Mouse (Mus musculus) forelimb bud, embryonic 11.5 days (tissue): ENCODE results near the gene Raf1.

Experiments
- DNase-seq: peaks from one replicate; pipeline ENCODE4 v3.0.0-alpha.2; 2012; ENCODE audit warnings: low read depth, low spot score

The Raf1 gene

DNA sequence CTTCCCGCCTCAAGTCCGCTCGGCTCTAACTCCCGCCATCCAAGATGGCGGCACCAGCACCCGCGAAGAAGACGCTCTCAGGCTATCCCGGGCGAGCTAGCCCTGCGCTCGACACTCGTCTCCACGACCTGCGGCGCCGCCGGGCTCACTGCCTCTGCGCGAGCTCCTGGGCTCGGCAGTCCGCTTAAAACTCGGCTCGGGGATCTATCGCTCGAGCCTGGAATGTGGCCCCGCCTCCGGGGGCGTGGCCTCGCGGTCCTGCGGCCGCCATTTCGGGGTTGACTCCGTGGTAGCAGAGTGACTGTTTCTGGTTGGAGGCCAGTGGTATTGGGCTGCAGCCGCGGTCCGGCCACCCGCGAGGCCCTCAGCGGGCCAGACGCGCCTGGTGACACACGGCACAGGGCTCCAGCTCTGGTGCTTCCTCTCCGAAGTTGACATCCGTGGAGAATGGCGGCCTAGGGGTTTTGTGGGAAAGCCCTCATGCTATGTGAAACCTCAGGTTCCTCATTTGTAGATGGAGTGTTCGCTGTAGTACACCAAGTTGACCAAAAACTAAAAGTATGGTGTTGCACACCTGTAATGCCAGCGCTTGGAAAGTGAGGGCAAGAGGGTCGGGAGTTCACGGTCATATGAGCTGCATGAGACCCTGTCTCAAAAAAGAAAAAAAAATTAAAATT lies at the start of gene Raf1:
TSS of gene Raf1 (minus strand) at position 184 of the 677 bp plus-strand sequence.
- peak; percentile 98 for DNase-seq

DNA sequence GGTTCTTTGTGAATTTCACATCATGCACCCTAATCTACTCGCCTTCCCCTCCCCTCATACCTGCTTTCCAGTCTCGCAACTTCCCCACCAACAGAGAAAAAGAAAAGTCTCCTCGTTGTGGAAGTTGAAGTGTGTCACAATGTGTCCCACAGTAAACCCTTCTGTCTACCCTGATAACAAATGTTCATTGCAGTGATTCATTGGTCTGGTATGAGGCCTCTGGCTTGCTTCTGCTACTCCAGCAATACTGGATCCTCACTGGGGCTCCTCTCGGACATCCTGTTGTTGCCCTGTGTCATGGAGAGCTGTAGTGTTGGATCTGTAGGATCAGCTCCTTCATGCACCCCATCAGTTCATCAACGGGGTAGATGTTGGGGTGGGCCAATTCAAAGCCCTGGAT lies 45.8 kb upstream of the Raf1 start:
- no peak for DNase-seq

DNA sequence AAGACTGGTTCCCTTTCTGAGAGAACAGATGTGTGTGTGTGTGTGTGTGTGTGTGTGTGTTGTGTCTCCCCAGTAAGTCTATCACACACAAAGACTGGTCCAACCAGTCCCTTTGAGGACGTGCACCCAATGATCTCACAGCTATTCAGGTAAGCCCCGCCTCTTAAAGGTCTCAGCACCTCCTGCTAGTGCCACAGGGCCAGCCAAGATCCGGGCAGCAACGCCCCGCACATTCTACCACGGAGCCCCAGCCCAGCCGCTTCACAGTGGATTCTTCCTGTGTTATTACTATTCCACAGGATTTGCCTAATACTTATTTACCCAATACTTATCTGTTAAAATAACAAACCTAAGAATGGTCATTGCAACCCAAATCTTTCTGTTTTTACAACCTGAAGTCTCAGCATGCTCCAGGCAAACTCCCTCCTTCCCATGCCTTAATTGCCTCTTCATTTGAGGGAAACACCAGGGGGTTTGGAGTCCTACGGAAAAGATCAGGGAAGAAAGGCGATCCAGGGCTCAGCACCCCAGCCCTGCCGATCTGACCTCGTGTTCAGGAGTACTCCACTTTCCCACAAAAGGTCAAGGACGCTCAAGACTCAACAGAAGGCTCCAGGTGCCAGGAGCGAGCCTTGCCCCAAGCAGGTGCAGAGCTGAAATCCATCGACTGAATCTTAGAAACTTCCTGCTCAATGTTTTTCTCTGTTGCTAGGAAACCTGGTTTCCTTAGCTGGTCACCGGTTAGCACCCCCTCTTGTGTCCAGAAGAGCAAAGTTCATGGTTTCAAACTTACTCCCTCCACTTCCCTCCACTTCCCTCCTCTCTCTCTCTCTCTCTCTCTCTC lies 41.5 kb upstream of the Raf1 start:
- DNase-seq, result peak; percentile 69

DNA sequence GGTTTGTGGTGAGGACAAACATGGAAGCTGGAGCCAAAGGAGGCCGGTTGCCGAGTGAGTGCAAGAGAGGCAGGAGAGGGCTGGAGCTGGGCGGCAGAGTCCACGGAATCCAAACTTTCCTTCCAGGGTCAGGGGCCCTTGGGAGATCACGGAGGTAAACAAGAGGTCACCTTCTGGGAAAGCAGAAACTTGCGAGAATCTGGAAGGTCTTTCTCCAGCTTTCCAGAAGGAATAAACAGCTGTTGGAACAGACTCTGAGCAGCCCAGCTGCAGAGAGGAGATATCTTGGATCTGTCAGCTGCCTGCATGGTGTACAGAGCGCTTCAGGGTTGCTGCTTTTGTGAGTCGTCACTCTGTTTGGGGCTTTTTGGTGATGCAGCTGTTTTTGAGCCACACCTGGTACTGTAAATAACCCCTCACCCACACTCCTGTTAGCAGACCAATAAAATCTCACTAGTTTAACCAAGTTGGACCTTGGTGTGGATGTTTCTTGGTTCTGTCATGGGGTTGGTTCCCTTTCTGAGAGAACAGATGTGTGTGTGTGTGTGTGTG lies 40.7 kb upstream of the Raf1 start:
- DNase-seq, result peak; percentile 48

DNA sequence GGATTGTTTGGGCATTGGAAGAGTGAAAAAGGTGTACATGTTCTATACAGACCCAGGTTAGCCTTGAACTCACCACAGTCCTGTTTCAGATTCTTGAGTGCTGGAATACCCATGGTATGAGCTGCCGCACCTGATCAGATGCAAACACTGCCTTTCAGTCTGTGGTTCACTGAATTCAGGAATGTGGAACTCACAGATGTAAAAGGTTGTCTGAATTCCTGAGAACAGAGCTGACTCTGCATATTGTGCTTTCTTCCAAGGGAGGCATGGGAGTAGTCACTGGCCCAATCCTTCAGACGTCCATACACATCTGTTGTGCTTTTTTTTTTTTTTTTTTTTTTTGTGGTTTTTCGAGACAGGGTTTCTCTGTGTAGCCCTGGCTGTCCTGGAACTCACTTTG lies 34.8 kb upstream of the Raf1 start:
- no peak for DNase-seq

DNA sequence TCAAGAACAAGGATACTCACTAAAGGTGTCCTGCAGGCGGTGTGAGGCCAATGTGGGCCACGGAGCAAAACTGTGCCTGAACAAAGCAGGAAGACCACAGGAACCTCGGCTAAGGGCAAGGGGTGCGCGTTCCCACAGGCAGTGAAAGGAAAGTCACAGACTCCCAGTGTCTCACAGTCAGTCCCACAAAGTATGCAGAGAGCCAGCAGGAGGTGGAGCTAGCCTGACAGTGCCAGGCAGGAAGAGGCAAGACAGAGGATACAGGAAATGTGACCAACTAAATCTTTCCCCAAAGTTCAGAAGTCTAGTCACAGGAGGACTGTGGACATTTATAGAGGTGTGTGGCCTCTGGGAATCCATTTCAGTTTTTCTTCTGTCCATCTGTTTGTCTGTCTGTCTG lies 26.5 kb upstream of the Raf1 start:
- DNase-seq, result no peak

DNA sequence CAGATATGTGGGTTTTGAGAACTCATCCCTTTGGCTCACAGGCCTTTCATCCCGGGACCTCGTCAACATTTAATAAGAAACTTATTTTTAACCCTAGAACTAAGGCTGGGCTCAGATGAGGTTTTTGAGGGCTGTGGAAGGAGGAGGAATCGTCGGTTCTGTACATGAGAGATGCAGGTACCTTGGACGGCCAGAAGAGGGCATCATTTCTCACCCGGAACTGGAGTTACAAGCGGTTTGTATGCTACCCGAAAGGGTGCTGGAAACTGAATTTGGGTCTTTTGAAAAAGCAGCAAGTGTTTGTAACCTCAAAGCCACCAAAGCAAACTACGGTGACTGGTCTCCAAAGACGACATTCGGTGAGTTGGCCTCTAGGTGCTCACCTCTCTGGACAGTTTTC lies 24.9 kb upstream of the Raf1 start:
- DNase-seq, result no peak

DNA sequence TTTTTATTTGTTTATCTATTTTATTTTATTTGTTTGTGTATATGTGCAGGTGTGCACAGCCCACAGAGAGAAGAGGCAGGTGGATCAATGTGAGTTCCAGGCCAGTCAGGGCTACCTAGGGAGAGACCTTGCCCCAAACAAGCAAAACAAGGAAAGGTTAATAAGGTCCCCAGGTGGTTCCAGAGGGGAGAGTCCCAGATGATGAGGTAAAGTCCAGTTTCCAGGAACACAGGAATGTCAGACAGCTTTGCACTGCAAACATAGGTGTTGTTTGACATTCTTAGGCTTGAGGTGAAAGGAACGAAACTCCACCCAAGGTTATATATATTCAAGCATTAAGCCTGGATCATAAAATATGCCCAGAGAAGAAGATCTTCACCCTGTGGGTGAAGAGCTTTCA lies 24.3 kb upstream of the Raf1 start:
- DNase-seq, result no peak

DNA sequence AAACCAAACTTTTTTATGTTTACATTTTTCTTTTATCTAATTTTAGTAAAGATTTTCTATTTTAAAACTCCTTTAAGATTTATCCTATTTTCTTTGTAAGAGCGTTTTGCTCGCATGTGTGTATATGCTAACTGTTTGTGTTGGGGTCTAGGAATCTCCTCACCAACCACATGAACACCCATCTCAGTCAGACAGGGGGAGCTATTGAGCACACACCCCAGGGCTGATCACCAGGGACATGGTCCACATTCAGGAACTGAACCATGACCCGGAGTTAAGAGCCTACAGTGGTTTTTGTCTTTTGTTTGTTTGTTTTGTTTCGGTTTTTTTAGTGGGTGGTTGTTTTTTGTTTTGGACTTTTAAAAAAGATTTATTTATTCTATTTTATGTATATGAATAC lies 22.3 kb upstream of the Raf1 start:
- no peak for DNase-seq

DNA sequence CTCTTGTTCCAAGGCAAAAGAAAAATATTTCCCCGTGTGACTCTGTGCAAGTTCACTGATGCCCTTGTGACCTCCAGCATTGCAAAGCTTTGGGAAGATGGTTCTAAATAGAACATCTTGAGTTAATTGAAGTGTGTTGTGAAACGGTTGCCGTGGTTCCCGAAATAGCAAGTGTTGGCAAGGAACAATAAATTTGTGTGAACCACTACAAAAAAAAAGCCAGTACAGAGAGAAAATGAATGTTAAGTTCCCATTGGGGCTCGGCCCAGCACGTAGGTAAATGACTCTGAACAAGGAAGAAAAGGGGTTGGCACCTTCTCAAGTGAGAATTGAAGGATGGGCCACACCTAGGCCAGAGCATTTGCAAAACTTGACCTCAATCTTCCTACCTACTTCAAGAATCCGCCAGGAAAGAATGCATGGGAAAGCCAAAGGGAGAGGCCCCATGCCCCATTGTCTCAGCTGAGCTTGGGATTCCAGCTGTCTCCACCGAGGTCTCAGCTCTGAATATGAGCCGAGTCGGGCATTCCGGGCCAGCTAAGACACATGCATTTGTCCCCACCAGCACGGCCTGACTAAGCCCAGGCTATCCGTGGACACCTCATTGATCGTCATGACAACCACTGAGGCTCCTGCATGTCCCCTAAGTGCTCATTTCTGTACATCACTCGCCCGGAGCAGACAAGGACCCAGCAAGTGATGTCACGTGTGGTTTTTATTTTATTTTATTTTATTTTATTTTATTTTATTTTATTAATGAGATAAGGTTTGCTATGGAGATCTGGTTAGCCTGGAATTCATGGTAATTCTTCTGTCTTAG lies 21.5 kb upstream of the Raf1 start:
- no peak for DNase-seq

DNA sequence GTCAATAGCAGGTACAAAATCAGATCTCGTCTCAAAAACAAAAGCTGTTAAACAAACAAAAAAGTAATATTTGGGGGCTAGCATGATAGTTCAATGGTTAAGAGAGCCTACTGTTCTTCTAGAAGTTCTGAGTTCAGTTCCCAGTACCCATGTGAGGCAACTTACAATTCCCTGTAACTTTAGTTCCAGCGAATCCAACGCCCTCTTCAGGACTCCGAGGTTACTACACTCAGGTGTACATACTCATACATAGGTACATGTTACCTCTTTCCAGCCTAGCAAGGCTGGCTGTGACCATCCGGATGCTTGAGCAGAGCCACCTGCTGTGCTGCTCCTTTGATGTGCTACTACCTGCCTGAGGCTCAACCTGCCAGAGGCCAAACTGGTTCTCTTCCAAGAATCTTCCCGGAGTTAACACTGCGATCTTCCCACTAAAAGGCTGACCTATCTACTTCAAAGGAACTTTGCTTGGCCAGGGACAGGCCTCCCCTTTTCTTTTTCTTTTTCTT lies 20.3 kb upstream of the Raf1 start:
- DNase-seq, result no peak

DNA sequence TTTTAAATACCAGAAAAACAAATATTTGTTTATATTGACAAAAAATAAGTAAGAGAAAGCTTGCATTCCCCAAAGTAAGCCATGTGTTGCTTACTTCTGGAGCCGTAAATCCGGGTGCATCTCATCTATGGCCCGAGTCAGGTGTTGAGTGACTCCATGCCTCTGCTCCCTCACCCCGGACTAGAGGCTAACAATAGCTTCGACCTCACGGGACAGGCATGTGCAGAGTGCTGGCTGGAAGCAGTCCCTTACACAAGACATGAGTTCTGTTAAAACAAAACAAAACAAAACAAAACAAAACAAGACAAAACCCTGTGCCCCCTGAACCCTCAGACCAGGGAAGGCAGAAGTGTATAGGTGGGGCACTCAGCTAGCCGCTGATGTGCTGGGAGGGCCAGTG lies 18.7 kb upstream of the Raf1 start:
- no peak for DNase-seq

DNA sequence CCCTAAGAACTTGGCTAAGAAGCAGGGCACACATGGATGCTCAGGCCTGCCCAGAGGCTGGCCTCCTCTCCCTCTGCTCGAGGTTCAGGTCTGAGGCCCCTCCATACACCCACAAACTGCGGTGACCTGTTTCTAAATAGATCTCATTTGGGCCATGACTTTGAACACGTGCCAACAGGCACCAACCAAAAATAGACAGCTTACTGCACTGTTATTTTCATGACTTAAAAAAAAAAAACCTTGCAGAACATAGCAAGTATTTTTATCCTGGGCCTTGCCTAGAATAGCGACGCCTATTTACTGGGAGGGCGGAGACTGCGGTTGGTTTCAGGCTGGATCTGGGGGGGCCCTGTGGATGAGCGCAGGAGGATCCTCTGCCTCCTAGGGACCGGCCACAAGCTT lies 18.0 kb upstream of the Raf1 start:
- no peak for DNase-seq

DNA sequence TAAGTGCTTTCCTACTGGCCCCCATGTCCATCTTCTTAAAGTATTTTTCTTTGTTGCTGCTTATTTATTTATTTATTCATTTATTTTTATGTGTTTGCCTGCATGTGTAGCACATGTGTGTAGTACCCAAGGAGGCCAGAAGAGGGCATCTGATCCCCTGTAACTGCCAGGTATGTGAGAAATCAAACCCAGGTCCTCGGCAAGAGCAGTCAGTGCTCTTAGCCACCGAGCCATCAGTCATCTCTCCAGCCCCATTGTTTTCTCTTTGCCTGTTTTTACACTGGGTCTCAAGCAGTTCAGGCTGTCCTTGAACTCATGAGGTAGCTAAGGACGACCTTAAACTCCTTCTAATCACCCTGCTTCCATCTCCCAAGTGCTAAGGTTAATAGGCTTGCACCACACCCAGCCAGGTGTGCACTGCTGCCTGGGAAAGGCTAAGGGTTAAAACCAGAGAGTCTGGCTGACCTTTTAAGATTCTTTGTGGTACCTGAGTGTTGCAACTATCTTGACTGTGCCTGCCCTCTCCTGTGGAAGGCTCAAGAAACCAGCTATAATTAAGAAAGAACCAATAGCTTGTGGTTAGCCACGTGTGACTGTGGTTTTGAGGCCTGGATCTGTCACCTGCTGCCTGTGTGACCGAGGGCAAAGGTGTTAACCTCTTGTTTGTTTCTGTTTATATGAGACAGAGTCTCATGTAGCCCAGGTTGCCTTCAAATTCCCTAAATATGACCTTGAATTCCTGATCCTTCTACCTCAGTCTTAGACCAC lies 16.7 kb upstream of the Raf1 start:
- DNase-seq, result peak; percentile 37

DNA sequence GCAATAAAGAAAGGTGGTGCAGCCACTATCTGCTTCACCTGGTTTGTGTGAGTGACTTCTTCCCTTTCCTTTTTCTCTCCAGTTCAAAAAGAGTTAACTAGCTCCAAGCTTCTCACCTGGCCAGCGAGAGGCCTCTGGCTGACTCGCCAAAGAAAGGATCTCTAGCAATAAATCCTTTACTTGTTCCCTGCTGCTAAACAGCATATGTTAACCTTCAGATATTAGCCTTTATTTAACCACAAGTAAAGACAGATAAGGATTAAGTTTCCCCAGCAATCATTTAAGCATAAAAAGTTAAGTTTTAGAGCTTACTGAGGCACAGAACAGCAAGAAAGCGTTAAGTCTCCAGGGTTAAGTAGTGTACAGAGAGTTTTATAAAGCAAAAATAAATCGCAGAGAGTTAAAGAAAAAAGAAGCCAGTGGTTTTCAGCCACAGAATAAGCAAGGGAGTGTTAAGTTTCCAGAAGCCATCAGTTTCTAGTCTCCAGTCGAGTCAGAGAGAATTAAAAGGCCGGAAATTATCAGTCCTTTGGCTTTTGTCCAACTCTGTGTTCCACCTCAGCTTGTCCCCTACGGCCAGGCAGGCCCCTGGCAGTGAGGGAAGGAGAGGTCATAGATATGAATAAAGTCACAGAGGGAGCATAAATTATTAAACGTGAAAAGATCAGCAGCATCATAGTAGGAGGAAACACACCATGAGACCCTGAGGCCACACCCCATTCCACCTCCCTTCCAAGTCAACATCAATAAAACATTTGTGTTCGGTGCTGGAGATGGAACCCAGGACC lies 15.9 kb upstream of the Raf1 start:
- DNase-seq, result no peak

DNA sequence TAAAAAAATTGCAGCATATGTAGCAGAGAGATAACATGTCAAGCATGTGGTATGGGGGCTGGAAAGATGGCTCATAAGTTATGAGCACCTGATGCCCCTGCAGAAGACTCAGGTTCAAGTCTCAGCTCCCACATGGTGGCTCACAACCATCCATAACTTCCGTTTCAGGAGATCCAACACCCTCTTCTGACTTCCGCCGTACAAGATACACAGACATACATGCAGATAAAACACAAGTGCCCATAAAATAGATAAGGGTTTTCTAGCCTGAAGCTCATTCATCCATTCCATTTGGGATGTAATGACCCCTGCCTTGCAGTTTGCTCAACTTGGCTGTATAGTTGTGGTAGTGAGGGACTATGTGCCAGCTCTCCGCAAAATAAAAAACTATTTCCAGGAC lies 13.7 kb upstream of the Raf1 start:
- no peak for DNase-seq

DNA sequence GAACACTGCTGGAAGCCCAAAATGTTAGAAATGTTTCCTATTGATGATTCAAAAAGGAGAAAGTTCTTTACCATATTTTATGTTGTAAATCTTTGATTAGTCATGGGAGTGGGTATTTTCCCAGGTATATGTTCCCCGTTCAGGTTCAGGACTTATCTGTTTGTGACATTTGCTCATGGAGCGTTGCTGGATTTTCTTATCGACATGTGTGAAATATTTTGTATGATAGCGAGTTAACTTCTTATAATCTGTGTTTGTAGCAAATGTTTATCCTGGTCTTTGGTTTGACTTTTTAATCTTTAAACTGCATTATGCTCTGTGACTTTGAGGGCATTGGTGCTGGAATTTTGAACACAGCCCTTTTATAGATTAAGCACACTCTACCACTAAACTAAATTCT lies 12.2 kb upstream of the Raf1 start:
- no peak for DNase-seq

DNA sequence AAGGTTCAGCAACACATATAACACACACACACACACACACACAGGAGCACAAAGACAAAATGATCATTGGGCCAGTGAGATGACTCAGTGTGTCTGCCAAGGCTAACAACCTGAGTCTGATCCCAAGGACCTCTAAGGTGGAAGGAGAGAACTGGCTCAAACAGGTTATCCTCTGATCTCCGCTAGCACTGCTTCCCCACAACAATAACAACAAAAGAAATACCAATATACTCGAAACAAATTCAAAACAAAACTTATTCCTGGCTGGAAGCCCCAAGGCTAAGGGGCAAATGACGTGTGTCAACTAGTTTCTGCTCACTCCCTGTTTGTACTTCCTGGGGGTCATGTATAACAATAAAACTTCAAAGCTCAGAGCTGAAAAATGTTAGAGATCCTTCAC lies 11.3 kb upstream of the Raf1 start:
- no peak for DNase-seq

DNA sequence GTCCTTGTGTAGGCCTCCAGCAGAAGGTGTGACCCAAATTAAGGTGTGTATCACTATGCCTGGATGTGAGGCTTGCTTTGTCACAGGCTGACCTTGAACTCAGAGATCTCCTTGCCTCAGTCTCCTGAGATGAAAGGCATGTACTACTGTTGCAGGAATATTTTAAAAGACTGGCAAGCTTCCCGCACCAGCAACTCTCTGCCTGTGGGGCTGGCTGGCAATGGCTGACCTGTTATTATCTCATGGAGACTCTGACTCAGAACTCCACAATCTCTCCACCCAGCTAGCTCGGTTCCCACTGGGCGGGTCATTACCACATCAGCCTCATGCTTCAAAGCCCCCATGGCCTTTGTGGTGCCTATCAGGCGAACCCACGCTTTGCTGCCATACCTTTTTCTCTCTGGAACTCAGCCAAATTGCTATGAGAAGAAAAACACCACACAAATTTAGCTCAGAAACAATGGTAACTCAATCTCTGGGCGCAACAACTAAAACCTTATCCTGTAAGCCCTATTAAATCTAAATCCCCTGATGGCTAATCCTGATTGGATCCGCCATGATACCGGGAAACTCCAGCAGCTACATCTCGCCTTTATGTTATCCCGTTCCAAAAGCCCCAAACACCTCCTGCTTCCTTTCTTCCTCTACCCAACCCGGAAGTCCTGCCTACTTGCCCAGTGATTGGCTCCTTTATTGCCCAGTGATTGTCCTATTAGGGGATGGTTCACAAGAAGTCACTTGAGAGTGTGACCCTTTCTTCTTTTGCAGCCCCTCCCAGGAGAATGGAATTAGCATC lies 8.6 kb upstream of the Raf1 start:
- no peak for DNase-seq

DNA sequence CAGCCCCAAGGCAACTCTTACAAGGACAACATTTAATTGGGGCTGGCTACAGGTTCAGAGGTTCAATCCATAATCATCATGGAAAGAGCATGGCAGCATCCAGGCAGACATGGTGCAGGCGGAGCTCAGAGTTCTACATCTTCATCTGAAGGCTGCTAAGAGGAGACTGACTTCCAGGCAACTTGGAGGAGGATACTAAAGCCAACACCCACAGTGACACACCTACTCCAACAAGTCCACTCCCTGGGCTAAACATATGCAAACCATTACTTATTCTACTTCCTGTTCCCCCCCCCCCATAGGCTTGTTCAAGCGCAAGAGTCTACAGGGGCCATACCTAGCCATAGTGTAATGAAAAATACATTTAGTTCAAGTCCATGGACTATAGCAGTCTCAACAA lies 7.8 kb upstream of the Raf1 start:
- DNase-seq, result no peak
